Mouse (Mus musculus): ENCODE data around the gene Wipf1.
A peak's percentile ranks its signal among the peaks of the same experiment; 100 is the strongest.

Gene Wipf1

DNA sequence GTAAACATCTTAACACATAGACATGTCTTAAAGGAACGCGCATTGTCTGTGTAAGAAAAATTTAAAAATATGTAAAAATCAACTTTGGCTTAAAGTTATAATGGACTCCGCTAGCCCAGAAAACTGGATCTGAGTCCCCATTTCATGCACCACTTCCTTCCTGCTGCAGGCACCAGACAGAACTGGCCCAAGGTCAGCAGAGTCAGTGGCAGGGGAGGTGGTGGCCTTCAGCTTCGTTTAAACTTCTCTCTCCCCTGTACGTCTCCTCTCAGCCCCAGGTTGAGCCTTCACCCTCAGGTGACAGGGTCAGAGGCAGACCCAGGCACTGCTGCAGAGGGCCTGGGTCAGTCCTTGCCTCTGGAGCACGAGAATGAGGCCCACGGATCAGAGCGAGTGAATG is 6.6 kb downstream of the Wipf1 start:
- no peak for TF ChIP-seq GATA4 (IDR thresholded peaks at IDR 0.05; ENCODE audit: insufficient replicate concordance, low read length)

DNA sequence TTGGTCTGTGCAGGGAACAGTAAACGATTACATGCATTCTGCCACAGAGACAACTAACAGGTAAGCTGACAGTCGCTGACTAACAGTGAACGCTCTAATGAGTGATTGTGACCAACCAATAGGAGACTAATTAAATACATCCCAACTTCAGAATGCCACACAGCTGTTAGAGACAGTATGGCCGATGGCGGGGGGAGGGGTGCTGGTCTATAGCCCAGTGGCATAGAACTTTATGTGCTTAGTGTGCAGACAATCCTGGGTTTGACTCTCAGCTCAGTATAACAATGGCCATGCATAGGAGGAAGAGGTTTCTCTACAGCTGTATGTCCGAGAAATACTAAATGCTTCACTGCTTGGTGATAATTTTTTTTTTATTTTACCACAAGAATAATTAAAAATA is 7.2 kb downstream of the Wipf1 start:
- no peak for TF ChIP-seq GATA4 (IDR thresholded peaks at IDR 0.05; ENCODE audit: insufficient replicate concordance, low read length)

DNA sequence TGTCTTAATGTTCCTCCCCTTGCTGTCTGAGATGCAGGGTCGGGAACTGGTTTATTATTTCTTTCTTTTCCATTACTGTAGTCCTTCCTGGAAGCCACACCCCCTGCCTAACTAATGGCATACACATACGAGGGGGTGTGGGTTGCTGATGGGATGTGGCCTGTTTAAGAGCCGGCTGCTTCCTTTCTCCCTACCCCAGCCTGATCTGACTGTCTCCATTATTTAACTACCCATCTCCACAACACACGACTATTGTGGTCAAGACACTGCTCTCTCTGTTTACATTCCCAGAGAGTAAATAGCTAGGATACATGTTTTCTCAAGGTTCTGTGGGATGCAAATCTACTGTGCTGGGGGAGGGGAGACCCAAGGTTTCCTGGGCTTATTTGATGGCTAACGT is 7.8 kb downstream of the Wipf1 start:
- TF ChIP-seq GATA4 (IDR thresholded peaks at IDR 0.05; ENCODE audit: insufficient replicate concordance, low read length), result no peak

DNA sequence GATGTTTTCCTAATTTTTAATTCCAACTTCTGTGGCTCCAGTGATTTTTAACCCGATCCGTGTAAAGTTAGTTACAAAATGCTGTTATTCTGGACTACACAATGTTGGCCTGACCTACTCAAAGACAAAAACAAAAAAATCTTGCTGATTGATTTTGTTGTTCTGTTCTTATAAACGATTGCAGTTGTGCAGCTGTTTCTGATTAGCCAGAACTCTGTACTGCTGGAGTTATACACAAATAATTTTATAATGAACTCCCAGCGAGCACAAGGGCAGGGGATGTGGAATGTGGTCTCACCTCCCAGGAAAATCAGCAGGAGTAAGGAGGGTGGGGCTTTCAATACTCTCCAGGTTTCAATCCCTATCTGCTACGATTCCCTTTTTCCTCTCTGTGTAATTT is 10.6 kb downstream of the Wipf1 start:
- no peak for TF ChIP-seq GATA4 (IDR thresholded peaks at IDR 0.05; ENCODE audit: insufficient replicate concordance, low read length)

DNA sequence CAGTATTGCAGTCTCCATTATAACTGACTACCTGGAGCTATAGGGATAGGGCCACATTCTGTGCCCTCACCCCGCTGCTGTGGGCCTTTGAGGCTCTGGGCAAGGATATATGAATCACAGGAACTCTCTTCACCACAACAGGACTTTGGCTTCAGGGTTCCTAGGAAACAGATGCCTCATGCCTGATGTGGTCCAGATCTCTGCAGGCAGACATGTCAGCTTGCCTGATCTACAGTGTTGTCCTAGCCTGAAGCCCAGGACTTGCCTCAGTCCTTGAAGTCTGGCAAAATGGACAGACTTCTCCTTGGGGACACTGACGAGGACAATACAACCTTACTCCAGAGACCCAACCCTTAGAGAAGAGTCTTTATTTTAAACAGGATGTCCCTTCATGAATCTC is 11.2 kb downstream of the Wipf1 start:
- no peak for TF ChIP-seq GATA4 (IDR thresholded peaks at IDR 0.05; ENCODE audit: insufficient replicate concordance, low read length)

DNA sequence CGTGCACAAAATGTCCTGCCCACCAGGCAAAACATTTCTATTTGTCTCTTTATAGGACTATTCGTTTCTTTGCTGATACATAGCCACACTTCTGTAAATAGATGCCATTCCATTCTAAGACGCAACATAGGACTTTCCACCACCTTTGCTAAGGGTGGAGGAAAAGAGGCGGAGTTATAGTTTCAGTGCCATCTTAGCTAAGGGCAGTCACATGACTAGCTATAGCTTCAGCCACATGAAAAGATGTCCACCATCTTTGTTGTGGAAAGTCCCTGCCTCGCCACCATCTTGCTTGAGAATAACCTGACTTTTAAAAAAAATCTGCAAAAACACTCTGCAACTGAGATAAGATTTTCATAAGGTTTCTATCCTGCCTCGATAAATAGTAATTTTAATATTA is 15.4 kb downstream of the Wipf1 start:
- TF ChIP-seq GATA4 (IDR thresholded peaks at IDR 0.05; ENCODE audit: insufficient replicate concordance, low read length), result no peak

DNA sequence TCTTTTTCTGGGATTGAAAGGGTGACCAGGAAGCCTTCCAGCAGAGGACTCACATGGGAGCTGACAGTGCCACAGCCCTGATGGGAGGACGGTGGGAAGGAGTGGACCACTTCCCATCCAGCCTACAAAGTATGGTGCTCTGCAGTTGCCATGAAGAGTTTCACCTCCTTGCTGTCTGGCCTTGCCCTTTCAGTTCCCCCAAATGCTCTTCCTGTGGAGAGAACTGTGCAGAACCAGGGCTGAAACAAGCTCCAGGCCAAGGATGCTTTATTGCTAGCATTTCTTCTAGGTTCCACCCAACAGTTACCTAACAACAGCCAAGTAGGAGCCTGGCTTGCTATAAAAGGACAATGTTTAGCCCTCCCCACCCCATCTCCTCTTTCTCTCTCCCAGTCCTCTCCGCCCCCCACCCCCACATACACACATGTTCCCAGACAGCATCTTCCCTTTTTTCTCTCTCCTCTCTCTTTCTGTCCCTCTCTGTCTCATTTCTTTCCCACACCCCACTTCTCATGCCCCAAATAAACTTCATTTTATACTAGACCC is 16.3 kb downstream of the Wipf1 start:
- TF ChIP-seq GATA4 (IDR thresholded peaks at IDR 0.05; ENCODE audit: insufficient replicate concordance, low read length), result no peak

DNA sequence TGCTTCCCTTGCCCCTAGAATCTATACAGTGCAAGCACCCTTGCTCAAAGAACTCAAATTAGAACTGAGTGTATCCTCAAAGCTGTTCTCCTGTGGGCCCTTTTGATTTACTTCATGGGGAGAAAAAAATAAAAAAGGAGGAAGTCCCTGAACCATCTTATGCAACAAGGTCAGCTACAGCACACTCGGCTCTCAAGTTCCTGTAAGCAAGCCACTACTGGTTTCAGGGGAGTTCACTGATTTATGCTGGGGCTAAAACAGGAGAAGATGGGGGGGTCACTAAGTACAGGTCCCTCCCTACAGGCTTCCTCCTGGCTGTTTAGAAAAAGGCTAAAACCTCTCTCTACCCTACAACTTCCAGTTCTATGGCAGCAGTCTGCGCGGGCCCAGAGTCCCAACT is 17.5 kb downstream of the Wipf1 start:
- TF ChIP-seq GATA4 (IDR thresholded peaks at IDR 0.05; ENCODE audit: insufficient replicate concordance, low read length), result no peak

DNA sequence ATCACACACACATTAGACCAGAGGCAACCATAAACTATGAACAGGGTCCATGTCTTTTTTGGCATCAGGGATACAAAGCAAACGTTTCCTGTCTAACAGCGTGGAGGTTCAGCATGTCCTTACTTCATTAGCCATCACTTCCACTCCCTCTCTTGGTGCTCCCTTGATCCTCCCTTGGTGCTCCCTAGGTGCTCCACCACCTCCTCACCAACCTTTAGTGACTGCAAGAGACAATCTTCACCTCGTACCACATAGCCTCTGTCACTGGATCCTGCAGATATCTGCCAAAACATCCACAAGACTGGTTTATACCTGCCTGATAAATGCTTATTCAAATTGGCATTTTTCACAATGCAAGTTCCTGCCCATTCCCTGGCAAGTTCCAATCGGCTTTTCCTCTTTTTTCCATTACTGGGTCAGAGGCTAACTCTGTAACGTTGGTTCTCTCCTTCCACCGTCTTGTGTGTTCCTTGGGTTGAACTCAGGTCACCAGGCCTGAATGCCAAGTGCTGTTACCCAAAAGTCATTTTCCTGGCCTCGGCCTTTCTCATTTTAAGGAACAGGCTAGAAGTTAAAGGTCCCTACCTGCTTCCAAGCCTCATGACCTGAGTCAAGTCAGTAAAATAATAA is 18.7 kb downstream of the Wipf1 start:
- no peak for TF ChIP-seq GATA4 (IDR thresholded peaks at IDR 0.05; ENCODE audit: insufficient replicate concordance, low read length)

DNA sequence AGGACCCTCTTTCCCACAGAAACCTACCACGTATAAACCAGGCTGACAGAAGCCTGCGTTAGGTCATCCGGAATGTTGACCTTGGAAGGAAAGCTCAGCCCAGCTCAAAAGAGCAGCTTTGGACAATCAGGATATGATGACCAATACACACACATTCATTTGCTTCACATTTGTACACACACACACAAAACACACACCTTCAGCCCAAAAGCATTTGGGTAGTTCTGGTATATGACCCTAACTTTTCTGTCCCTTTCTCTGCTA is 19.6 kb downstream of the Wipf1 start:
- TF ChIP-seq GATA4 (IDR thresholded peaks at IDR 0.05; ENCODE audit: insufficient replicate concordance, low read length), result no peak

DNA sequence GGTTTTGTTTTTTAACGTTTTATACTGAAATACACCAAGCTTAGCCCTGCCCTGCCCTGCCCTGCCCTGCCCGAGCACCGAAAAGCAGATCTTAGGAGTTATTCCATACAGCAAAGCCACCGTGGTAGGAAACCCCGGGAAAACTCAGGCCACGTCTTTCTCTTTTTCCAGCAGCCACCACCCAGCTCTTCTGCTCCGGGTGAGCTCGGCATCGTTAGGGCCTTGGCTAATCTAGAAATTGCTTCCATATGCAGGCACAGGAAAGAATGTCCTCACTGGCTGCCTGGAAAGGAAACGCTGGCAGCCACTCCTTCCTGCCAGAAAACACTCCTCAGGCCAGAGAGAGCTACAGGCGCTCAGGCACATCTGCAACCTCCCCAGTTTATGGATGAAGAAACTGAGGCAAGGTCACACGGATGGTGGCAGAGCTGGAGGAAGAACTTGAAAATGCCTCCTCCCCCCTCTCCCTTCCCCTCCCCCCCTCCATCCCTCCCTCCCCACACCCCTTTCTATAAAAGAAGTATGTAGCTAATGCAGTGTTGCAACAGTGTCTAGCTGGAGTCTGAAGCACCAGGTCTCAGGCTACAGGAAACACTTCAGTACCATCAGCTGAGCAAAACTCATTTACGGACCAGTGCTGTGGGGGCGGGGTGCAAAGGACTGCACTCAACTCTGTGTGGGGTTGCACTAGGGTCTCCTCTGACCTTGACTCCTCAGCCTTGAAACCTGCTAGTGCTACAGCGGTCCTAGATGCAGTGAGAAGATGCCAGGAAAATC is 20.1 kb downstream of the Wipf1 start:
- TF ChIP-seq GATA4 (IDR thresholded peaks at IDR 0.05; ENCODE audit: insufficient replicate concordance, low read length), result peak; percentile 43; the same call in 1 of the 2 replicates

DNA sequence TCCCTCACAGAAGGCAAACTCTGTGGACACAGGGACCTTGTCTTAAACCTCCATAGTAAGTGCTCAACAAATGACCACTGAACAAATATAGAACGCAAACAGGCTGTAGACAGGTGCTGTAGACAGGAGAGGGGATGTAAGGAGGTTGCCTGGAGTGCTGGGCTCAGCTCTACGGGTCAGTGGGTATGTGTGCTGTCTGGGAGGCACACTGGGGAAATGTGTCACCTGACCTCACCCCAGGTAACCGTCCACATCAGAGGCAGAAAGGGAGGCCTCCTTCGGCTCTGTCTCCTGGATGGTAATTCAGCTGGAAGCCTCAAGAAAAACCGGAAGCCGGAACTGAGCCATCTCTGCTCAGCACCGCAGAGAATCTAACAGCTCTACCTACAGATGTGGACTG is 21.6 kb downstream of the Wipf1 start:
- no peak for TF ChIP-seq GATA4 (IDR thresholded peaks at IDR 0.05; ENCODE audit: insufficient replicate concordance, low read length)

DNA sequence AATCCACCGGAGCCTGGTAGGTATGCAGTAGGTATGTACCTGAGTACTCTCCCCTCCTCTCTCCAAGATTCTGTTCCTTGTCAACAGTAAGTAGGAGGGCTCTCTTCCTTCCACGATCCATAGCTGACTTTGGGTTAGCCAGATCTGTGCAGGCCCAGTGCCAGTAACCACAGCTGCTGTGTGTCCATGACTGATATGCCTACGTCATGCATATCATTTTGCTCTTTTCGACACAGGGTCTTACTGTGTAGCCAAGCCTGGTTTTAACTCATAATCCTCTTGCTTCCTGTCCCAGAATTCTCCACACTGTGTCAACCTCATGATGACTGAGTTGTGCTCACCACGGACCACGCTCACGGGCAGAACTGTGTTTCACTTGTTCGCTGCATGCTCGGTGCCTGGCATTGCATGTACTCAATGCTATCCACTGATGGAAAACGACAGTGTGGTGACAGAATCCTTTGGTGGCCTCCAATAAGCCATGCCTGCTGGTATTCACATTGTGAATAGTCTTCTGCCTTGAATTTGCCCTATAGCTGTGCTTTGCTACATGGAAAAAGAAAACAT is 26.6 kb downstream of the Wipf1 start:
- TF ChIP-seq GATA4 (IDR thresholded peaks at IDR 0.05; ENCODE audit: insufficient replicate concordance, low read length), result no peak

DNA sequence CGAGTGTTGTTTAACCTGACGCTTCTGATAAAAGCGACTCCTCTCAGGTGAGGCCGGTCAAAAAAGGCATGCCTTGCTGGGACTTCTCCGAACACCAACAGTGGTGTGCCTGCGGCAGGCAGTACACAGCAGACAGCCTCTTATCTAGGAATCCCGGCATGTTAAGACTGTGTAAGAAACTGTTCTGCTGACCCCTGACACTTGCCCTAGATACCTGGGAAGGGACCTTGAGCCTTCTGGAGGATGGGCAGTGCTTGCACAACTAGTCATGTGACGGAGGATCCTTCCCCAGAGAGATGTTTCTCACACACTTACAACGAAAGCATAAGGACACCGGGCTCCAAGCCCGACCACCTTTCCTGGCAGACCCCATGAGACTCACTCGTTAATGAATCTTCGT is 28.7 kb downstream of the Wipf1 start:
- no peak for TF ChIP-seq GATA4 (IDR thresholded peaks at IDR 0.05; ENCODE audit: insufficient replicate concordance, low read length)

DNA sequence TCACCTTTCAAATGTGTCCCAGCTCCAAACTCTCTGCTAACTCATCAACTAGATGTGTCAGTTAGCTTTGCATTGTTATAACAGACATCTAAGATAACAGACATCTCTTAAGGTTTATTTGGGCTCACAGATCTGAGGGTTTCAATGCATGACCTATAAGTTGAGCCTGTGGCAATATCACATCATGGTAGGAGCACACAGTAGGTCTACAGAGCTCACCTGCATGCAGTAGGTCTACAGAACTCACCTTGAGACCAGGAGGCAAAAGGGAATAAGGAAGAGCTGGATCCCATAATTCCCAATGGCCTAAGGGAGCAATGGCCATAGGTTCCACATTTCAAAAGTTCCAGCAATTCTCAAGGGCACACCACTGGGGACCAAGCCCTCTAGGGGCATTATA is 31.2 kb downstream of the Wipf1 start:
- no peak for TF ChIP-seq GATA4 (IDR thresholded peaks at IDR 0.05; ENCODE audit: insufficient replicate concordance, low read length)

DNA sequence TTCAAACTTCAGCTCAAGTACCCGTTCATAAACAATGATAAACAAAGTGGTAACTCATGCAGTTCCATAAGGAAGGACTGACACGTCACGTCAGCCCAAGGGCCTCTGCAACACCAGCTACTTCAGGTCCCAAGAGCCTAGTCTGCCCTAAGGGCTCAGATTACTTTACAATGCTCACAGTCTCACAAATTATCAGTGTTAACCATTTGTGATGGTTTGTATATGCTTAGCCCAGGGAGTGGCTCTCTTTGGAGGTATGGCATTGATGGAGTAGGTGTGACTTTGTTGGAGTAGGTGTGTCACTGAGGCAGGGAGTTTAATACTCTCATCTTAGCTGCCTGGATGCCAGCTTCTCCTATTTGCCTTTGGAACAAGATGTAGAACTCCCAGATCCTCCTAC is 32.0 kb downstream of the Wipf1 start:
- no peak for TF ChIP-seq GATA4 (IDR thresholded peaks at IDR 0.05; ENCODE audit: insufficient replicate concordance, low read length)
